Mouse (Mus musculus): ENCODE measurements around the gene Wfdc9.
"Not testable (repeated sequence)": the region's sequence is repeated elsewhere in the genome, so short reads cannot be mapped to it uniquely, and the experiment has no call there.

The Wfdc9 gene

DNA sequence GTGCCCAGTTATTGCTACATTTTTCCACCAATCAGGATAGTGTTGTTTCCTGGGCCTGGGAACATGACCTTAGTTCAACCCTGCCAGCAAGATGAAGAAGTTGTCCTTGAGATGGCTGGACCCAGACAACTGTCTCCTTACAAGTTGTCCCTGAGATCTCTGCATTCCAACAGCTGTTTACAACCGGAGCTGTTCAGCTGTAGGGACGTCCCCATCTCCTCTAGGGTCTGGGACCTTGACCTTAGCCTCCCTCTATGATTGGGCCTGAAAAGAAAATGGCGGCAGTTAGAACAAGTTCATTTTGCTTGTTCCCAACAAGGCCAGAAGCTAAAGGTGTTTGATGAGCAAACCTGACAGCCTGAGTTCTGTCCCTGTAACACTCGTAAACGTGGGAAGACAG, 37.3 kb downstream of the Wfdc9 start:
- no peak for DNase-seq (ENCODE audit: low spot score in 2 of 2)

DNA sequence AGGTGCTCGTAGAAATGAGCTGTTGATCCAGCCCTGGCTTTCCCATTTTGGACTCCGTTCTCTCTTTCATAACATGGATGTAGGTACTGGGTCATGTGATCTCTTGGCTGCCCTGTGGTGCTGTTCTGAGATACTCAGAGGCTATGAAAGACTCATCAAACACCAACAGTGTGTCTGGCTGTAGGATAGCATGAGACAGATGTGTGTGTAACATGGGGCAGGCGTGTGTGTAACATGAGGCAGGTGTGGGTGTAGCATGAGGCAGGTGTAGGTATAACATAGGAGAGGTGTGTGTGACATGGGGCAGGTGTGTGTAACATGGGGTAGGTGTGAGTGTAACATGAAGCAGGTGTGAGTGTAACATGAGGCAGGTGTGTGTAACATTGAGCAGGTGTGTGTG, 41.0 kb downstream of the Wfdc9 start:
- no peak for DNase-seq (ENCODE audit: low spot score in 2 of 2)

- DNase-seq (ENCODE audit: low spot score in 2 of 2) = not testable (repeated sequence)
Observed at GRCm38 (mm10) chr2:164613471-164613870, 42.9 kb downstream of the Wfdc9 start, which contains the start of the genes Wfdc6b and Wfdc8. Gene Wfdc6b (plus strand): TSS chr2:164613522. Gene Wfdc8 (minus strand): TSS chr2:164613626.

GRCm38 (mm10) chr2:164608781-164609180, 47.6 kb downstream of the Wfdc9 start:
- DNase-seq (ENCODE audit: low spot score in 2 of 2) = no peak

- DNase-seq (ENCODE audit: low spot score in 2 of 2) = no peak
Observed at GRCm38 (mm10) chr2:164604411-164604810, 52.0 kb downstream of the Wfdc9 start.

DNA sequence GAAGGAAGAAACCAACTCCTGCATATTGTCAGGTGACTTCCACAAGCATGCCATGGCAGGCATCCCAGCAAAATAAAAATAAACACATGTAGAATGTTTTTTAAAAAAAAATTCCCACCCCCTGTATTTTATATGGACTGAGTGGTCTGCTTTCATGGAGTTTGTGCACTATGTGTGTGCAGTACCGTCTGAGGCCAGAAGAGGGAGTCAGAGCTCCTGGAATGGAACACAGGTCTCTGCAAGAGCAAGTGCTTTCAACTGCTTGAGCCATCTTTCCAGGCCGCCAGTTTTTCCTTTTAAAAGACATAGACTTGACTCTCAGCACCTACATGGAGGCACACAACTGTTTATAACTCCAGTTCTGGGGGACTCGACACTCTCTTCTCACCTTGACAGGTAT, 52.9 kb downstream of the Wfdc9 start:
- DNase-seq (ENCODE audit: low spot score in 2 of 2) = no peak

GRCm38 (mm10) chr2:164600179-164600578, 56.2 kb downstream of the Wfdc9 start:
- no peak for DNase-seq (ENCODE audit: low spot score in 2 of 2)

Data from spleen, postnatal 10 days (tissue).